ENCODE assay signal across 17 mouse cellular contexts in the genomic region with DNA sequence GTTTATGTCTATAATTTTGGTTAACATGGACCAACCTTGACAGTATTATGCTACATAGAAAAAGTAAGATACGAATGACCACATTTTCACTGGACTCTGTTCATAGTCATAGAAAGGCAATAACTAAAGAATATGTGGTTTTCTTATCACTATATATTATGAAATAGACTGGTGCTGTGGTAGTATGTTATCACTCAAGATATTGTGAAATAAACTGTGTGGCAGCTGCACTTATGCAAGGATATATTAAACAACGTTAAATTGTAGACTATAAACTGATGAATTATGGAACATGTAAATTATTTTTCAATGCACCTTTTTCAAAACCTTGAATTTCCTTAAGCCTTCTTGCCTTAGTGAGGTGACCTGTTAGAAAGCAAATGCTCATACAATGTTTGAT.
"Had no signal": no experiment of that assay in that cellular context is flagged by ENCODE, and none has a peak within 500 bp of the region (broad histone marks: within the 10 kb centered on the region; RNA-seq: fewer than 3 reads in every experiment).

No protein-coding gene starts in this region.

- H3K4me1 ChIP-seq: neural tube, embryonic 12.5 days; neural tube, embryonic 13.5 days; neural tube, embryonic 15.5 days; stomach, embryonic 15.5 days had no signal

- H3K9ac ChIP-seq: neural tube, embryonic 12.5 days; neural tube, embryonic 13.5 days; neural tube, embryonic 15.5 days; stomach, embryonic 15.5 days had no signal

- H3K27me3 ChIP-seq: neural tube, embryonic 12.5 days; neural tube, embryonic 13.5 days; neural tube, embryonic 15.5 days; stomach, embryonic 15.5 days had no signal

- H3K36me3 ChIP-seq: neural tube, embryonic 12.5 days; neural tube, embryonic 13.5 days; neural tube, embryonic 15.5 days; stomach, embryonic 15.5 days had no signal

- DNase-seq: retina, postnatal 1 day; right cerebral cortex, adult 18-20 months; right cerebral cortex, postnatal 14 days; right cerebral cortex, postnatal 25 days; right cerebral cortex, postnatal 4 days; spleen, adult 18-20 months; thymus, adult 18-20 months; thymus, adult 2 months; thymus, postnatal 14 days; thymus, postnatal 25 days; thymus, postnatal 36 days; thymus, postnatal 4 days had no signal

- H3K9me3 ChIP-seq: neural tube, embryonic 12.5 days; neural tube, embryonic 13.5 days; neural tube, embryonic 15.5 days; stomach, embryonic 15.5 days had no signal

- H3K27ac ChIP-seq: neural tube, embryonic 12.5 days; neural tube, embryonic 13.5 days; neural tube, embryonic 15.5 days; stomach, embryonic 15.5 days; stomach, postnatal 0 days had no signal

- H3K4me3 ChIP-seq: neural tube, embryonic 12.5 days; neural tube, embryonic 13.5 days; neural tube, embryonic 15.5 days; stomach, embryonic 15.5 days had no signal
